Mouse (Mus musculus) embryonic facial prominence, embryonic 11.5 days (tissue): ENCODE measurements around the gene Slc35c1. TPM values are rescaled to one million over a fixed set of nuclear protein-coding genes. Genes with fewer than 3 reads are reported as not detected.
A peak's percentile ranks its signal among the peaks of the same experiment; 100 is the strongest.

Experiments
- ATAC-seq: fragments of 200-750 bp; cut with Nextera tagmentation; replicated peaks from 2 replicates; pipeline ENCODE4 v1.8.0; 2017; ENCODE audit warnings: low read depth; ENCODE audit not compliant: insufficient number of reproducible peaks, low FRiP score, low TSS enrichment
- DNase-seq: peaks from one replicate; pipeline ENCODE4 v3.0.0-alpha.2; 2015; ENCODE audit warnings: low spot score
- H3K27ac ChIP-seq: fragments of 300-500 bp; sonication (generic); replicated peaks from 2 replicates; pipeline ENCODE4 v1.5.1; 2014; ENCODE audit warnings: mild to moderate bottlenecking, low read depth, low read length, control low read depth
- H3K27me3 ChIP-seq: fragments of 300-500 bp; sonication (generic); 2 replicates; pipeline ENCODE4 v1.6.1; 2014; ENCODE audit warnings: mild to moderate bottlenecking, low read length, moderate library complexity, mixed read lengths; ENCODE audit not compliant: control insufficient read depth, insufficient read depth
- H3K36me3 ChIP-seq: fragments of 300-500 bp; sonication (generic); replicated peaks from 2 replicates; pipeline ENCODE4 v1.6.1; 2014; ENCODE audit warnings: low read depth, mild to moderate bottlenecking, low read length, moderate library complexity, mixed read lengths; ENCODE audit not compliant: control insufficient read depth, insufficient read depth
- H3K4me1 ChIP-seq: fragments of 300-500 bp; sonication (generic); 2 replicates; pipeline ENCODE4 v1.6.1; 2014; ENCODE audit warnings: low read length, mixed read lengths; ENCODE audit not compliant: control insufficient read depth, insufficient read depth
- H3K4me2 ChIP-seq: fragments of 300-500 bp; sonication (generic); 2 replicates; pipeline ENCODE4 v1.6.1; 2014; ENCODE audit warnings: low read depth, mild to moderate bottlenecking, control low read depth, low read length, moderate library complexity
- H3K4me3 ChIP-seq: fragments of 300-500 bp; sonication (generic); 2 replicates; pipeline ENCODE4 v1.5.1; 2014; ENCODE audit warnings: low read depth, low read length, control low read depth
- H3K9ac ChIP-seq: fragments of 300-500 bp; sonication (generic); replicated peaks from 2 replicates; pipeline ENCODE4 v1.6.1; 2014; ENCODE audit warnings: mild to moderate bottlenecking, control low read depth, low read length
- H3K9me3 ChIP-seq: fragments of 300-500 bp; sonication (generic); replicated peaks from 2 replicates; pipeline ENCODE4 v1.6.1; 2016; ENCODE audit warnings: mild to moderate bottlenecking, low read length, inconsistent platforms, mixed read lengths; ENCODE audit not compliant: control insufficient read depth
- WGBS: fragments of 180-500 bp; shearing (Covaris S2); extraction: QIAGEN DNeasy Blood & Tissue Kit; methylation state at CpG from one replicate; pipeline ENCODE4 v1.1.7; 2014; 5-methylcytosine and 5-hydroxymethylcytosine counted together
- polyA plus RNA-seq: library from polyadenylated mRNA; unstranded; fragments of >200 nt; fragmentation: Nextera tagmentation; extraction: Ambion mirVana; gene quantifications from 2 replicates; pipeline ENCODE4 v1.2.1, GENCODE M21; 2014

Gene Slc35c1
- polyA plus RNA-seq, 1 experiment from 2014 or later = 6.1 TPM

- H3K9me3 ChIP-seq = no peaks in the 10 kb centered on the region
- H3K9ac ChIP-seq = no peak overlapping the region
- ATAC-seq (no peak), DNase-seq (no peak)
- H3K4me1 ChIP-seq = peaks cover 3% of the 10 kb centered on the region; the same call in 1 of the 2 replicates
- no peak overlapping the region for H3K27ac ChIP-seq
- WGBS = 52% methylated on average over 17 of the region's 17 CpGs
- H3K4me2 ChIP-seq = peak overlapping the region; percentile 86
- no peaks in the 10 kb centered on the region for H3K36me3 ChIP-seq
- no peaks in the 10 kb centered on the region for H3K27me3 ChIP-seq
- peak overlapping the region; percentile 76 for H3K4me3 ChIP-seq
Observed at GRCm38 (mm10) chr2:92432299-92433295, 27.7 kb downstream of the Slc35c1 start.

GRCm38 (mm10) chr2:92431611-92432179, 28.6 kb downstream of the Slc35c1 start:
- ATAC-seq (no peak), DNase-seq (no peak)
- H3K9ac ChIP-seq = peak overlapping the region; percentile 18; the same call in 1 of the 2 replicates
- no peak overlapping the region for H3K27ac ChIP-seq
- H3K4me1 ChIP-seq = peaks cover 3% of the 10 kb centered on the region; the same call in 1 of the 2 replicates
- WGBS = 28% methylated on average over 11 of the region's 11 CpGs
- H3K4me3 ChIP-seq = no peak overlapping the region
- H3K9me3 ChIP-seq = no peaks in the 10 kb centered on the region
- H3K4me2 ChIP-seq = peak overlapping the region; percentile 23
- no peaks in the 10 kb centered on the region for H3K27me3 ChIP-seq
- H3K36me3 ChIP-seq = no peaks in the 10 kb centered on the region

- WGBS = 65% methylated on average over 21 of the region's 21 CpGs
- H3K4me2 ChIP-seq = peak overlapping the region; percentile 23
- DNase-seq = peak; percentile 35
- no peaks in the 10 kb centered on the region for H3K9me3 ChIP-seq
- no peak overlapping the region for H3K4me3 ChIP-seq
- peaks cover 3% of the 10 kb centered on the region; the same call in 1 of the 2 replicates for H3K4me1 ChIP-seq
- no peaks in the 10 kb centered on the region for H3K27me3 ChIP-seq
- H3K9ac ChIP-seq = peak overlapping the region; percentile 18; the same call in 1 of the 2 replicates
- no peak overlapping the region for H3K27ac ChIP-seq
- peak; percentile 19 for ATAC-seq
- H3K36me3 ChIP-seq = no peaks in the 10 kb centered on the region
Observed at GRCm38 (mm10) chr2:92430723-92431541, 29.4 kb downstream of the Slc35c1 start.

- Histone ChIP-seq H3K9ac (no peak overlapping the region), H3K4me3 (no peak overlapping the region), H3K9me3 (no peaks in the 10 kb centered on the region), H3K36me3 (no peaks in the 10 kb centered on the region), H3K4me1 (peaks cover 3% of the 10 kb centered on the region; the same call in 1 of the 2 replicates), H3K4me2 (no peak overlapping the region), H3K27ac (no peak overlapping the region), H3K27me3 (no peaks in the 10 kb centered on the region)
- 85% methylated on average over 2 of the region's 2 CpGs for WGBS
- no peak for ATAC-seq
- no peak for DNase-seq
Observed at GRCm38 (mm10) chr2:92430089-92430488, 30.2 kb downstream of the Slc35c1 start.

- no peak overlapping the region for H3K27ac ChIP-seq
- no peak overlapping the region for H3K9ac ChIP-seq
- H3K27me3 ChIP-seq = no peaks in the 10 kb centered on the region
- H3K36me3 ChIP-seq = no peaks in the 10 kb centered on the region; the same call in 1 of the 2 replicates
- DNase-seq = peak; percentile 66
- peaks cover 3% of the 10 kb centered on the region; the same call in 1 of the 2 replicates for H3K4me1 ChIP-seq
- WGBS = 55% methylated on average over 6 of the region's 6 CpGs
- H3K9me3 ChIP-seq = no peaks in the 10 kb centered on the region
- no peak overlapping the region for H3K4me2 ChIP-seq
- H3K4me3 ChIP-seq = no peak overlapping the region
- peak; percentile 19; the same call in 1 of the 2 replicates for ATAC-seq
Observed at GRCm38 (mm10) chr2:92427882-92428281, 32.5 kb downstream of the Slc35c1 start.

GRCm38 (mm10) chr2:92426426-92426825, 33.9 kb downstream of the Slc35c1 start:
- Histone ChIP-seq H3K27ac (no peak overlapping the region), H3K4me1 (peaks cover 1% of the 10 kb centered on the region; the same call in 1 of the 2 replicates), H3K9me3 (no peaks in the 10 kb centered on the region), H3K4me3 (no peak overlapping the region), H3K36me3 (no peaks in the 10 kb centered on the region; the same call in 1 of the 2 replicates), H3K27me3 (no peaks in the 10 kb centered on the region), H3K9ac (no peak overlapping the region), H3K4me2 (no peak overlapping the region)
- WGBS = 100% methylated on average over 3 of the region's 3 CpGs
- DNase-seq (no peak), ATAC-seq (no peak)

GRCm38 (mm10) chr2:92425366-92425765, 35.0 kb downstream of the Slc35c1 start:
- Histone ChIP-seq H3K36me3 (no peaks in the 10 kb centered on the region; the same call in 1 of the 2 replicates), H3K4me3 (no peak overlapping the region), H3K27ac (no peak overlapping the region), H3K9ac (no peak overlapping the region), H3K9me3 (no peaks in the 10 kb centered on the region), H3K27me3 (no peaks in the 10 kb centered on the region), H3K4me1 (no peaks in the 10 kb centered on the region), H3K4me2 (no peak overlapping the region)
- WGBS = 87% methylated on average over 4 of the region's 4 CpGs
- no peak for DNase-seq
- ATAC-seq = no peak
